Mouse (Mus musculus) MEL (cell line): Measurements from ENCODE around the gene Rpl22l1. TPM values are rescaled to one million over a fixed set of nuclear protein-coding genes. Genes with fewer than 3 reads are reported as not detected.
A peak's percentile ranks its signal among the peaks of the same experiment; 100 is the strongest.

Experiments
- DNase-seq: peaks from one replicate; pipeline ENCODE4 v3.0.0; 2011; ENCODE audit warnings: low read depth, low spot score
- H3K27ac ChIP-seq: 2 replicates; pipeline ENCODE4 v1.5.1; 2012; ENCODE audit warnings: low read depth, mild to moderate bottlenecking, control low read depth, low read length, moderate library complexity; ENCODE audit not compliant: control insufficient read depth
- H3K27me3 ChIP-seq, 2 experiments: fragments of 150-350 bp in 1 of 2; sonication (generic) in 1 of 2; 2 replicates each; pipeline ENCODE4 v1.6.1; 2012; ENCODE audit warnings: low read length in 2 of 2, mild to moderate bottlenecking in 2 of 2, improper control_type of control experiment in 1 of 2, moderate library complexity in 1 of 2; ENCODE audit not compliant: insufficient read depth in 2 of 2, control insufficient read depth in 1 of 2
- H3K36me3 ChIP-seq, 2 experiments: 2 replicates each; pipeline ENCODE4 v1.6.1; 2012 to 2014; ENCODE audit warnings: low read length in 2 of 2, improper control_type of control experiment in 1 of 2, inconsistent platforms in 1 of 2, mild to moderate bottlenecking in 1 of 2; ENCODE audit not compliant: insufficient read depth in 2 of 2, control insufficient read depth in 1 of 2
- H3K4me1 ChIP-seq, 2 experiments: fragments of 150-350 bp in 1 of 2; sonication (generic) in 1 of 2; 2 replicates each; pipeline ENCODE4 v1.6.1; 2012; ENCODE audit warnings: low read length in 2 of 2, improper control_type of control experiment in 1 of 2, mild to moderate bottlenecking in 1 of 2; ENCODE audit not compliant: insufficient read depth in 2 of 2, control insufficient read depth in 1 of 2
- H3K4me3 ChIP-seq, 2 experiments: fragments of 150-350 bp in 1 of 2; sonication (generic) in 1 of 2; 2 replicates each; pipeline ENCODE4 v1.5.1; 2012; ENCODE audit warnings: low read depth in 2 of 2, low read length in 2 of 2, mild to moderate bottlenecking in 2 of 2, moderate library complexity in 2 of 2, control low read depth in 1 of 2, improper control_type of control experiment in 1 of 2; ENCODE audit not compliant: control insufficient read depth in 1 of 2, insufficient read depth in 1 of 2
- H3K79me2 ChIP-seq: 2 replicates; pipeline ENCODE4 v1.6.1; 2012; ENCODE audit warnings: mild to moderate bottlenecking, low read length, moderate library complexity; ENCODE audit not compliant: control insufficient read depth, poor library complexity, insufficient read depth
- H3K9ac ChIP-seq: 2 replicates; pipeline ENCODE4 v1.6.1; 2012; ENCODE audit warnings: low read depth, mild to moderate bottlenecking, control low read depth, low read length, moderate library complexity; ENCODE audit not compliant: control insufficient read depth, poor library complexity, severe bottlenecking
- H3K9me3 ChIP-seq: fragments of 150-350 bp; sonication (generic); replicated peaks from 2 replicates; pipeline ENCODE4 v1.6.1; 2012; ENCODE audit warnings: mild to moderate bottlenecking, low read length, improper control_type of control experiment, moderate library complexity; ENCODE audit not compliant: insufficient read depth
- CHD1 ChIP-seq: IDR thresholded peaks from 2 replicates; pipeline ENCODE4 v1.6.1; 2012; ENCODE audit warnings: low read depth, mild to moderate bottlenecking, inconsistent platforms, low read length, improper control_type of control experiment
- CTCF ChIP-seq, 3 experiments: IDR thresholded peaks in 2 of 3; conservative IDR thresholded peaks in 1 of 3; 2 replicates each; pipeline ENCODE4 v1.5.1; 2011 to 2012; ENCODE audit warnings: low read length in 3 of 3, low read depth in 2 of 3, mild to moderate bottlenecking in 2 of 3, improper control_type of control experiment in 1 of 3, inconsistent platforms in 1 of 3, mixed read lengths in 1 of 3, moderate library complexity in 1 of 3; ENCODE audit not compliant: control insufficient read depth in 1 of 3, insufficient read depth in 1 of 3, poor library complexity in 1 of 3, severe bottlenecking in 1 of 3
- MAFK ChIP-seq: IDR thresholded peaks from 2 replicates; pipeline ENCODE4 v1.6.1; 2011; ENCODE audit warnings: low read depth, mild to moderate bottlenecking, low read length, improper control_type of control experiment, borderline replicate concordance
- MAZ ChIP-seq: IDR thresholded peaks from 2 replicates; pipeline ENCODE4 v1.6.1; 2012; ENCODE audit warnings: low read depth, mild to moderate bottlenecking, inconsistent platforms, low read length, improper control_type of control experiment
- MEF2A ChIP-seq: IDR thresholded peaks from 2 replicates; pipeline ENCODE4 v1.6.1; 2014; ENCODE audit warnings: low read depth, mild to moderate bottlenecking, inconsistent platforms, low read length, improper control_type of control experiment; ENCODE audit not compliant: poor library complexity, insufficient replicate concordance, severe bottlenecking; ENCODE audit errors: extremely low read depth
- NELFE ChIP-seq: IDR thresholded peaks from 2 replicates; pipeline ENCODE4 v1.6.1; 2011; ENCODE audit warnings: low read depth, low read length, improper control_type of control experiment
- RAD21 ChIP-seq: IDR thresholded peaks from 2 replicates; pipeline ENCODE4 v1.6.1; 2011; ENCODE audit warnings: mild to moderate bottlenecking, low read depth, low read length, improper control_type of control experiment
- SMC3 ChIP-seq: IDR thresholded peaks from 2 replicates; pipeline ENCODE4 v1.6.1; 2011; ENCODE audit warnings: low read depth, low read length, improper control_type of control experiment
- TBP ChIP-seq: IDR thresholded peaks from 2 replicates; pipeline ENCODE4 v1.8.0; 2011; ENCODE audit warnings: low read depth, low read length, improper control_type of control experiment
- TCF12 ChIP-seq: IDR thresholded peaks from 2 replicates; pipeline ENCODE4 v1.6.1; 2014; ENCODE audit warnings: low read depth, mild to moderate bottlenecking, inconsistent platforms, low read length, improper control_type of control experiment, moderate library complexity
- UBTF ChIP-seq: IDR thresholded peaks from 2 replicates; pipeline ENCODE4 v1.6.1; 2012; ENCODE audit warnings: low read depth, mild to moderate bottlenecking, inconsistent platforms, low read length, improper control_type of control experiment, moderate library complexity, borderline replicate concordance; ENCODE audit not compliant: insufficient read depth
- ZC3H11A ChIP-seq: IDR thresholded peaks from 2 replicates; pipeline ENCODE4 v1.6.1; 2012; ENCODE audit warnings: low read depth, mild to moderate bottlenecking, inconsistent platforms, low read length, improper control_type of control experiment
- ZKSCAN1 ChIP-seq: IDR thresholded peaks from 2 replicates; pipeline ENCODE4 v1.6.1; 2012; ENCODE audit warnings: low read depth, mild to moderate bottlenecking, inconsistent platforms, low read length, improper control_type of control experiment, moderate library complexity
- ZNF384 ChIP-seq: IDR thresholded peaks from 2 replicates; pipeline ENCODE4 v1.6.1; 2012; ENCODE audit warnings: low read depth, mild to moderate bottlenecking, inconsistent platforms, low read length, improper control_type of control experiment
- polyA plus RNA-seq, 2 experiments: library from polyadenylated mRNA; stranded (reverse) in 1 of 2; unstranded in 1 of 2; fragments of >175 nt in 1 of 2; fragments of >200 nt in 1 of 2; gene quantifications; 2 replicates each; pipeline versions ENCODE4 v1.2.1 to v1.2.4; 2012; ENCODE audit warnings: low replicate concordance in 2 of 2, low read depth in 1 of 2; ENCODE audit not compliant: insufficient read length in 2 of 2, insufficient read depth in 1 of 2, missing spikeins in 1 of 2
- total RNA-seq: library from RNA; depleted of rRNA; stranded (reverse); fragments of 300-350 nt; gene quantifications from 2 replicates; pipeline ENCODE4 v1.2.3, GENCODE M21; 2012

The Rpl22l1 gene
- total and polyA plus RNA-seq, 3 experiments: 84.5 to 97.8 TPM; not detected in 1

DNA sequence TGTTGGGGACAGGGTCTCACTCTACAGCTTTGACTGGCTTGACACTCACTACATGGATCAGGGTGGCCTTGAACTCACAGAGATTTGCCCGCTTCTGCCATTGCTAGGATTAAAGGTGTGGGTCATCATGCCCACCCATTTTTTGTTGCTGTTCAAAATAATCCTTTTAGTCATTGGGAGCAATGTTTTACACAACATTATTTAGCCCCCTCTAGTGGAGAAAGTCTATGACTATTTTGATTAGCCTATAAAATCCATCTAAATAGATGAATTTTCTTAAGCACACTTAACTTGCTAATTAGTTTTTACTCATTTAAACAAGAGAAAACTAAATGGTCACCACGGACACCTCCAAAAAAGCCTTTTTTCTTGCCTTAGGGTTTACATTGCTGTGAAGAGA lies 22.4 kb downstream of the Rpl22l1 start:
- no peak overlapping the region for H3K27ac ChIP-seq
- peak; percentile 35 for DNase-seq
- no peaks in the 10 kb centered on the region for H3K27me3 ChIP-seq
- peak; percentile 39; the same call in 1 of the 2 replicates for TF ChIP-seq SMC3
- TF ChIP-seq MAFK: no peak
- TF ChIP-seq CTCF (IDR thresholded peaks at IDR 0.05 in 2 of 3, conservative IDR thresholded peaks at IDR 0.05 in 1 of 3; ENCODE audit: control insufficient read depth in 1 of 3, insufficient read depth in 1 of 3, low read depth in 2 of 3, low read length in 3 of 3, poor library complexity in 1 of 3, severe bottlenecking in 1 of 3): peak in 2 of 3 experiments; percentile 16 to 46; a peak in 3 of 6 replicates
- peak; percentile 26 for TF ChIP-seq RAD21
- no peaks in the 10 kb centered on the region for H3K9me3 ChIP-seq
- H3K36me3 ChIP-seq: peaks cover 0 to 2% of the 10 kb centered on the region in 2 experiments; a peak in 1 of 4 replicates
- H3K4me3 ChIP-seq: no peak overlapping the region
- no peaks in the 10 kb centered on the region for H3K4me1 ChIP-seq
- no peak overlapping the region for H3K9ac ChIP-seq
- no peaks in the 10 kb centered on the region for H3K79me2 ChIP-seq

DNA sequence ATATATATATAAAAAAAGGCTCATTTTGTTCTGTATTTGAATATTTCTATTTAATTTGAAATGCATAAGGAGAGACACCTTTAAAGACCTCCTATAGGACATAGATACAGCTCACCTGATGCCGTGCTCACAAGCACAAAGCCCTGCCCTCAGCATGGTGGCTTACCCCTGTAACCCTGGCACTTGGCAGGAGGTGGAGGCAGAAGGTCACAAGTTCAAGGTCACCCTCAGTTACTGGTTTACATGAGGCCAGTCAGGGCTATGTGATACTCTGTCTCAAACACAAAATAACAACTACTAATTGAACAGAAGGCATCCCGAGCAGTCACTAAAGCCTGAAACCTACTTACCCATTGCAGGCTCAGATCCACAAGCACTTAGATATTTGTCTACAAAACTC lies 24.2 kb downstream of the Rpl22l1 start:
- H3K9me3 ChIP-seq: no peaks in the 10 kb centered on the region
- H3K4me3 ChIP-seq: no peak overlapping the region
- H3K9ac ChIP-seq: no peak overlapping the region
- H3K27me3 ChIP-seq: no peaks in the 10 kb centered on the region
- H3K36me3 ChIP-seq: peaks cover 0 to 2% of the 10 kb centered on the region in 2 experiments; a peak in 1 of 4 replicates
- TF ChIP-seq ZNF384: no peak
- no peak for TF ChIP-seq TCF12
- no peak for TF ChIP-seq UBTF
- TF ChIP-seq MAZ: no peak
- no peak for TF ChIP-seq RAD21
- TF ChIP-seq CHD1: no peak
- TF ChIP-seq MAFK: no peak
- no peak for TF ChIP-seq CTCF (IDR thresholded peaks at IDR 0.05 in 2 of 3, conservative IDR thresholded peaks at IDR 0.05 in 1 of 3; ENCODE audit: control insufficient read depth in 1 of 3, insufficient read depth in 1 of 3, low read depth in 2 of 3, low read length in 3 of 3, poor library complexity in 1 of 3, severe bottlenecking in 1 of 3)
- no peak for TF ChIP-seq ZC3H11A
- no peak for TF ChIP-seq MEF2A
- no peak for TF ChIP-seq ZKSCAN1
- TF ChIP-seq NELFE: no peak
- no peak for TF ChIP-seq TBP
- no peak for DNase-seq
- H3K27ac ChIP-seq: no peak overlapping the region
- no peaks in the 10 kb centered on the region for H3K79me2 ChIP-seq
- no peaks in the 10 kb centered on the region for H3K4me1 ChIP-seq
